ENCODE assay signal across 12 mouse cellular contexts in genomic region chr6:125233816-125234519, GRCm38 (mm10). TPM values are rescaled to one million over a fixed set of nuclear protein-coding genes. Genes with fewer than 3 reads are reported as not detected.
DNase-seq lines count a peak whose midpoint lies in the region; ATAC-seq and TF ChIP-seq lines count a peak whose summit lies in the region.
"Had no signal": no experiment of that assay in that cellular context is flagged by ENCODE, and none has a peak within 500 bp of the region (broad histone marks: within the 10 kb centered on the region; RNA-seq: fewer than 3 reads in every experiment).

No protein-coding gene starts in this region.

- peak overlapping the region; percentile 45 for H3K4me2 ChIP-seq in heart, embryonic 16.5 days (ENCODE audit: low read depth, low read length)

- 38% methylated on average over 7 of the region's 7 CpGs for WGBS in heart, embryonic 16.5 days

- no peaks in the 10 kb centered on the region for H3K36me3 ChIP-seq in heart, embryonic 16.5 days (ENCODE audit: control insufficient read depth, insufficient read depth)

- H3K27me3 ChIP-seq in heart, embryonic 16.5 days (ENCODE audit: control insufficient read depth, insufficient read depth, low read length), result no peaks in the 10 kb centered on the region

- peak; percentile 40 for DNase-seq in kidney, postnatal 10 days
- DNase-seq in kidney, adult 9 months, result no peak
- peak; percentile 30 for DNase-seq in heart, adult 8-10 months (ENCODE audit: low spot score)
- DNase-seq in lung, postnatal 10 days, result peak; percentile 53
- no peak for DNase-seq in left cerebral cortex, adult 2 months (ENCODE audit: extremely low spot score in 1 of 2, low spot score in 2 of 2)
- DNase-seq in cerebellum, adult 9-10 months, result no peak
- DNase-seq: adrenal gland, adult 2 months; cerebellum, adult 2 months had no signal

- TF ChIP-seq CTCF in left cerebral cortex, adult 2 months (IDR thresholded peaks at IDR 0.05), result no peak

- peak overlapping the region; percentile 29 for H3K4me3 ChIP-seq in heart, embryonic 16.5 days (ENCODE audit: low read length)
- H3K4me3 ChIP-seq in left cerebral cortex, adult 2 months, result no peak overlapping the region
- H3K4me3 ChIP-seq: erythroblast, embryonic 14.5 days had no signal

- ATAC-seq in heart, embryonic 16.5 days (replicated peaks; ENCODE audit: extremely low read depth, insufficient read depth, low FRiP score), result no peak
- ATAC-seq: midbrain, embryonic 16.5 days had no signal

- intact Hi-C loops in left cerebral cortex, adult 2 months (cut with DNase I), result loop anchor here (5.0 kb wide), 1 partner anchor 33 kb away; no protein-coding TSS in a partner anchor

- H3K27ac ChIP-seq in heart, embryonic 16.5 days (ENCODE audit: low read length), result peak overlapping the region; percentile 70
- no peak overlapping the region for H3K27ac ChIP-seq in left cerebral cortex, adult 2 months

- peak overlapping the region; percentile 46; the same call in 1 of the 2 replicates for H3K9ac ChIP-seq in heart, embryonic 16.5 days (ENCODE audit: low read length)

- peaks cover 27% of the 10 kb centered on the region for H3K4me1 ChIP-seq in heart, embryonic 16.5 days (ENCODE audit: control insufficient read depth, insufficient read depth, low read length)

- H3K9me3 ChIP-seq in heart, embryonic 16.5 days (replicated peaks; ENCODE audit: control insufficient read depth, low read length), result no peaks in the 10 kb centered on the region

RNA-seq across cellular contexts. Expression of gene Tapbpl, which starts 2.3 kb away (rescaled TPM):
- 1 to 10 TPM; 4.8 to 5.8 (median 5.4) TPM for total RNA-seq in heart, adult 8-10 months (2022)
- 7.4 and 9.1 TPM in 2 replicates for polyA plus RNA-seq in heart, embryonic 16.5 days (2015; fragmentation: Nextera tagmentation; extraction: Ambion mirVana)
- 1 to 10 TPM; 5.0 to 6.0 TPM for total RNA-seq in left cerebral cortex, adult 2 months (2021)

RNA-seq across cellular contexts. Expression of gene Cd27, which starts 2.8 kb away (rescaled TPM):
- total RNA-seq in heart, adult 8-10 months (2022), result under 1 TPM in 3 of 4 experiments, not detected in 1; 0.22 to 0.84 (median 0.43) TPM
- polyA plus RNA-seq in heart, embryonic 16.5 days (2015; fragmentation: Nextera tagmentation; extraction: Ambion mirVana), result 7.9 and 18.5 TPM in 2 replicates
- not detected for total RNA-seq in left cerebral cortex, adult 2 months (2021)
- total RNA-seq: left cerebral cortex, postnatal 14 days had no signal
- polyA plus RNA-seq: cerebellum, adult 2 months had no signal

RNA-seq across cellular contexts. Expression of gene Vamp1, which starts 18.6 kb away (rescaled TPM):
- total RNA-seq in heart, adult 8-10 months (2022), result 1 to 10 TPM; 5.2 to 7.7 (median 6.5) TPM
- polyA plus RNA-seq in heart, embryonic 16.5 days (2015; fragmentation: Nextera tagmentation; extraction: Ambion mirVana), result 7.0 and 8.4 TPM in 2 replicates
- 100 to 1,000 TPM; 125 to 128 TPM for total RNA-seq in left cerebral cortex, adult 2 months (2021)

RNA-seq across cellular contexts. Expression of gene Mrpl51, which starts 42.4 kb away (rescaled TPM):
- total RNA-seq in heart, adult 8-10 months (2022), result 100 to 1,000 TPM; 313 to 324 (median 318) TPM
- polyA plus RNA-seq in heart, embryonic 16.5 days (2015; fragmentation: Nextera tagmentation; extraction: Ambion mirVana), result 270 and 281 TPM in 2 replicates
- 10 to 100 TPM; 69.1 to 74.5 TPM for total RNA-seq in left cerebral cortex, adult 2 months (2021)

RNA-seq across cellular contexts. Expression of gene Ncapd2, which starts 42.5 kb away (rescaled TPM):
- total RNA-seq in heart, adult 8-10 months (2022), result 10 to 100 TPM; 14.3 to 18.7 (median 15.6) TPM
- 97.4 and 99.3 TPM in 2 replicates for polyA plus RNA-seq in heart, embryonic 16.5 days (2015; fragmentation: Nextera tagmentation; extraction: Ambion mirVana)
- total RNA-seq in left cerebral cortex, adult 2 months (2021), result 10 to 100 TPM; 22.6 to 23.4 TPM

Comparison
In these comparisons a context has a peak if more than half of its experiments do, and no peak if none do; other contexts are left out.
1. DNase-seq: peak in kidney, postnatal 10 days (single experiment), heart, adult 8-10 months (single experiment) and lung, postnatal 10 days (single experiment); none in kidney, adult 9 months (single experiment), left cerebral cortex, adult 2 months (0 of 2) and cerebellum, adult 9-10 months (single experiment).
2. RNA of gene Vamp1, which starts 18.6 kb away (total RNA-seq): 125 to 128 TPM in left cerebral cortex, adult 2 months; 5.2 to 7.7 TPM in heart, adult 8-10 months; every median in the first group is over 10 times any median in the second.